Mouse (Mus musculus): ENCODE measurements at regions not wholly inside any gene's neighbourhood (a gene's known extent, or its start where the extent isn't known, plus 50 kb on each side); places are given as distances from the start of the nearest gene placed in this dataset.

DNA sequence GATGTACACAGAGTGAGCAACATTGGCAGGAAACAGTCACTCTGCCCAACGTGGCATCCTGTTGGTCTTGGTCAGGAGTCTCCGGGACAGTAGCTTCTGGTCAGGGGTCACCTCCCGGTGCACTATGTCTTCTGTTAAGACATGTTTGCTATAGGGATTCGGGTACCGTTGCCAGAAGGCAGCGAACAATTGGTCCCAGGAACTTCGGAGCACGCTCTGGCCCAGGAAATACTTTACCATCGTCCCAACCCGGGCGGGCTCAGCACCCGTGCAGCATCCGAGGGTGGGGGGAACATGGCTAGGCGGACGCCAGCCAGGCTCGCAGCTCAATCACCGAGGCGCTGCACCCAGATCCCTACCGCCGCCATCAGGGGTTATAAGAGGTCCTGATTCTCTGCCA lies 80.6 kb upstream of the Adam23 start:
- DNase-seq, result no peak
- intact Hi-C loops (cut with DNase I), result no loop called here

DNA sequence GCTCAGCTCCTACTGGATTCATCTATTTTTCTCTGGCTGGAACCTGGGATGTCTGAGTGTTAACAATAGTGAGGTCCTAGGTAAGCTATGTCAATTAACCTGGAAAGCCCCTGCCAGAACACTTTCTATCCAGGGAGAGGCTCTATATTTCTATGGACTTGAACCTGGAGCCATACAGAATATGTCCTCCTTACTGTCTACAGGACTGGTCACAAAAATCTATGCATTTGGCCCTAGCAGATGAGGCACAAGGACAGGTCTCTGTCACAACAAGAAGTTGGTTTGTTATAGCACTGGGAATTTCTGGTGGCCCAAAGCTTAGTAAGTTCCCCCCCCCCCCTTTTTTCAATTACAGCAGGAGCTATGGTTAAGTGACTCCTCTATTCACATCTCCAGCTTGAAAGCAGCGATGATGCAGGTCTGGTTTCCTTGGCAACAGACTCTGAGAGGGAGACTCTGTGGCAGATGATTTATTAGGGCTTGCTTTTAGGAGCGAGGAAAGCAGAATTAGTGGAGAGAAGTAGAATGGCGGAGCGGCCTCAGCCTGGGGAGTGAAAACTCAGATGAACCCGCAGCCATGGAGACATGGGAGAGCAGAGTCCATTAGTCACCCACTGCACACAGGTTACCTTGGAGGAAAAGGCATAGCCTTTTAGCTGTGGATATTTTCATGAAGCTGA lies 77.9 kb upstream of the Adam23 start:
- intact Hi-C loops (cut with DNase I), result no loop called here
- no peak for DNase-seq

DNA sequence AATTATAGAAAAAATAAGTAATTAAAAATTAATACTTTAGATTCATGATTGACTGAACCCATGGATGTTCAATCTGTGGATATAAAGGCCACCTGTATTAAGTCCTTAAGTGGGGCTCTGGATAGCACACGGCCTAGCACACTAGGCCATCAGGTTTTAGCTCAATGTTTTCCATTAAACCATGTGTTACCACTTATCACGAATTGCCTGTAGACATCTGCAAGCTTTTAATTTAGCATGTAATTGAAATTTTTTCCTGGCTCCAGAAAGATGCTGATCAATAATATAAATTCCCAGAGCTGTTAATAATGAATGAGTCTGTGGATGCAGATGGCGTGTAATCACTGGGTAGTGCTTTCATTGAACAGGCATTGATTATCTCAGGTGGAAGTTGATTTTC lies 76.8 kb upstream of the Adam23 start:
- intact Hi-C loops (cut with DNase I), result no loop called here

DNA sequence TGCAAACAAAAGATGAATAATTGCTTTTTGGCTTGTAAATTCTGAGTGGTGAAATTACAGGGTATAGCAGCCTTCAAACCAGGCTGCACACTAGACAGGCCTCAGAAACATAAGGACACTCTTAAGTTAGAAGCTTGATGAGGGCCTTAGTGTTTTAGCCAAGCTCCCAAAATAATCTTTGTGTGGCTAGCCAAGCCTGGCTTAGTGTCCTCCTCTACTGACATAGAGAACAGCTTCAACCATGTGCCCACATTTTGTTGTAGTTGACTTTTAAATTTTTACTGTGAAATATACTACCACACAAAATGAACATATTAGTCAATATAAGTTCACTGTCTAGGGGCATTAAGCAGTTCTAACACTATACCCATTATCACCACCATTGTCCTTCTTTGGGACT lies 76.1 kb upstream of the Adam23 start:
- intact Hi-C loops (cut with DNase I), result no loop called here
- DNase-seq, result no peak

More for the DNA sequence above, 76.8 kb upstream of the Adam23 start:
- DNase-seq, result no peak

DNA sequence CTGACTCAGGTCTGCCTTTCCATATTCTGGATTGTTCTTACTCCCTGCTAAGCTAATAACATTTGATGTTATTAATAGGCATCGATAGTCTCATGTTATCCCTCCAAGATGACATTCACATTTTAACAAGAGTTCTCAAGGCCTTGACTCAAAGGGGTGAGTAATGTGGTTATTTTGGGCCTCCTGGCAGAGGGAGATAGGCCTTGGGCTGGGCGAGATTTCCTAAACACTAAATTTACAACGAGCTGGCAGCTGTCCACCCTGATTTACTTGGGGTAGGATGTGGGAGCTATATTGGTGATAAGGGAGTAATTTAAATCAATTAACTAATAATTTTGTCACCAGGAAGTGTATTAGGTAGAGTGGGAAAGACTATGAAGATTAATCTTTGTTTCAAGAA lies 62.6 kb upstream of the Adam23 start:
- intact Hi-C loops (cut with DNase I), result loop anchor here (10.0 kb wide), 1 partner anchor 198 kb away; no protein-coding TSS in a partner anchor
- DNase-seq, result peak; percentile 23 to 24

DNA sequence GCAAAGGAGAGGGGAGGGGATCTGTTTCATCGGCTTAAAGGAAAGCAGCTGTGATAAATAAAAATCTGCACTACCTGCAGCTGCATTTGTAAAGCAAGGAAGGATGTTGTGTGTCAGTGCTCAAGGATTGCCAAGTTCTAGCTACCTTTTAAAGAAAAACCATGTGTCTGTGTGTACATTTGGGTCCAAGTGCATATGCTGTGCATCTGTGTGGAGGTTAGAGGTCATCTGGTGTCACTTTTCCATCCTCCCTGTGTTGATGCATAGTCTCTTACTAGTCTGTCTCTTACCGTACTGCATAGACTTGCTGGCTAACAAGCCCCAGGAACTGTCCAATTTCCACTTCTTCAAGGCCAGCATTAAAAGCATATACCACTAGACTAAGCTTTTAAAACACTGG lies 60.6 kb upstream of the Adam23 start:
- intact Hi-C loops (cut with DNase I), result loop anchor here (10.0 kb wide), 1 partner anchor 200 kb away; no protein-coding TSS in a partner anchor

DNA sequence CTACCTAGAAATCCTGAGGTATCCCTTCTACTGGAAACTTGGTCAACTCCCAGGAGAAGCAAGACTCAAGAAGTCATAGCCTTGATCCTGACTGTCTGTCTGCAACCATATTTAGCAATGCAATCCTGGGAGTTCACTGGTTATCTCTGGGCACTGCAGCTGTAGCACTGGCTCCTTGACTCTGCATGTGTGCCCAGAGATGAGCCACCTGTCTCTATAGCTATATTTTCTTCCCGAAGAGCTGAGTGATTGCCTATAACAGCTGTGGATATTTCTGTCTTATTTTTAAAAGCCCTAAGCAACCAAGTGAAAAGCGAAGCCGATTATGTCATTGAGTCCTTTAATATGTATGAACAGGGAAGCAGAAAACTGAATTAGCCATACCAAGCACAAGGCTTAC lies 50.3 kb upstream of the Adam23 start:
- intact Hi-C loops (cut with DNase I), result no loop called here
- DNase-seq, result no peak

More for the DNA sequence above, 60.6 kb upstream of the Adam23 start:
- no peak for DNase-seq

All from heart, postnatal 36 days (tissue).